Mouse (Mus musculus) cerebellum, adult 9-11 months (tissue): ENCODE measurements around the gene Hap1.
A peak's percentile ranks its signal among the peaks of the same experiment; 100 is the strongest.
"Not testable (repeated sequence)": the region's sequence is repeated elsewhere in the genome, so short reads cannot be mapped to it uniquely, and the experiment has no call there.

ENCODE experiments used
- DNase-seq: peaks from one replicate; pipeline ENCODE4 v3.0.0; 2022

The Hap1 gene

GRCm38 (mm10) chr11:100389931-100390445, 34.1 kb upstream of the Hap1 start:
- peak; percentile 94 for DNase-seq

- DNase-seq = peak; percentile 75
Measured at GRCm38 (mm10) chr11:100388588-100388987, 32.7 kb upstream of the Hap1 start.

- peak; percentile 45 for DNase-seq
Measured at GRCm38 (mm10) chr11:100387589-100388375, 31.9 kb upstream of the Hap1 start.

- peak; percentile 28 for DNase-seq
Measured at GRCm38 (mm10) chr11:100387111-100387510, 31.2 kb upstream of the Hap1 start.

- DNase-seq = no peak
Measured at GRCm38 (mm10) chr11:100386586-100386985, 30.7 kb upstream of the Hap1 start.

- no peak for DNase-seq
Measured at GRCm38 (mm10) chr11:100385016-100385415, 29.1 kb upstream of the Hap1 start.

- DNase-seq = no peak
Measured at GRCm38 (mm10) chr11:100382682-100383081, 26.8 kb upstream of the Hap1 start.

GRCm38 (mm10) chr11:100379311-100379710, 23.4 kb upstream of the Hap1 start:
- no peak for DNase-seq

- DNase-seq = no peak
Measured at GRCm38 (mm10) chr11:100378446-100378845, 22.5 kb upstream of the Hap1 start.

GRCm38 (mm10) chr11:100377989-100378388, 22.1 kb upstream of the Hap1 start:
- DNase-seq = no peak

- DNase-seq = no peak
Measured at GRCm38 (mm10) chr11:100376746-100377389, 20.9 kb upstream of the Hap1 start.

GRCm38 (mm10) chr11:100376005-100376404, 20.1 kb upstream of the Hap1 start:
- DNase-seq = no peak

- DNase-seq = no peak
Measured at GRCm38 (mm10) chr11:100375127-100375526, 19.2 kb upstream of the Hap1 start.

- DNase-seq = no peak
Measured at GRCm38 (mm10) chr11:100371981-100372558, 16.1 kb upstream of the Hap1 start.

- DNase-seq = peak; percentile 73
Measured at GRCm38 (mm10) chr11:100369822-100370221, 13.9 kb upstream of the Hap1 start.

GRCm38 (mm10) chr11:100369145-100369544, 13.2 kb upstream of the Hap1 start:
- no peak for DNase-seq

- DNase-seq = peak; percentile 84
Measured at GRCm38 (mm10) chr11:100362979-100363562, 7.1 kb upstream of the Hap1 start.

- DNase-seq = peak; percentile 81
Measured at GRCm38 (mm10) chr11:100362209-100362978, 6.5 kb upstream of the Hap1 start.

- DNase-seq = not testable (repeated sequence)
Measured at GRCm38 (mm10) chr11:100361059-100361458, 5.1 kb upstream of the Hap1 start.

GRCm38 (mm10) chr11:100360175-100360574, 4.2 kb upstream of the Hap1 start:
- no peak for DNase-seq

GRCm38 (mm10) chr11:100357408-100357807, 1.5 kb upstream of the Hap1 start:
- DNase-seq = peak; percentile 39

GRCm38 (mm10) chr11:100356819-100357211, 887 bp upstream of the Hap1 start:
- DNase-seq = peak; percentile 20
